Mouse (Mus musculus): ENCODE measurements at regions not wholly inside any gene's neighbourhood (a gene's known extent, or its start where the extent isn't known, plus 50 kb on each side); places are given as distances from the start of the nearest gene placed in this dataset.

DNA sequence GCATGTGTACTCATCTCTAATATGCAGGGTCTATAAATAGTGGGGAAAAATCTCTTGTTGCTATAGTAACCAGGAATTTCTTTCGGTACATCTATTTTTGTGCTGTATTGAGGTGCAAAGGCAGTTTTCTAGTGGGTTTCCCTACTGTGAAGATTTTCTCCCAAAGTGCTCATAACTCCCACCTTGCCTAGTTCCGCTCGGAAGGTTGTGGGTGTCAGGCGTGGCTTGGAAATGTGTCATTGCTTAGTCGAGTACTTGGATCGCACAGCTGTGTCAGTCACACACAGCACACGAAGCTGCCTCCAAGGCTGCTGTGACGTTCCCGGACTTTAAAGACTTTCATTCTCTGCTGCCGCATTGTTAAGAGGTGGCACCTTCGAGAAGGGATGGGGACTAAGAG is 450.4 kb upstream of the BB014433 start:
- Histone ChIP-seq H3K9me3 (ENCODE audit: control insufficient read depth) (no peaks in the 10 kb centered on the region), H3K27me3 (replicated peaks; ENCODE audit: control insufficient read depth, insufficient read depth, low read length) (no peaks in the 10 kb centered on the region), H3K27ac (ENCODE audit: low read depth, low read length) (no peak overlapping the region), H3K9ac (ENCODE audit: low read depth, low read length) (no peak overlapping the region), H3K36me3 (ENCODE audit: control insufficient read depth, insufficient read depth) (no peaks in the 10 kb centered on the region), H3K4me3 (ENCODE audit: low read depth, low read length) (no peak overlapping the region), H3K4me2 (replicated peaks; ENCODE audit: low read depth) (no peak overlapping the region), H3K4me1 (replicated peaks; ENCODE audit: control insufficient read depth, insufficient read depth, low read length) (no peaks in the 10 kb centered on the region)
- 79% methylated on average over 11 of the region's 11 CpGs for WGBS
- ATAC-seq = no peak
- no peak for TF ChIP-seq CTCF (IDR thresholded peaks at IDR 0.05; ENCODE audit: low read depth)

DNA sequence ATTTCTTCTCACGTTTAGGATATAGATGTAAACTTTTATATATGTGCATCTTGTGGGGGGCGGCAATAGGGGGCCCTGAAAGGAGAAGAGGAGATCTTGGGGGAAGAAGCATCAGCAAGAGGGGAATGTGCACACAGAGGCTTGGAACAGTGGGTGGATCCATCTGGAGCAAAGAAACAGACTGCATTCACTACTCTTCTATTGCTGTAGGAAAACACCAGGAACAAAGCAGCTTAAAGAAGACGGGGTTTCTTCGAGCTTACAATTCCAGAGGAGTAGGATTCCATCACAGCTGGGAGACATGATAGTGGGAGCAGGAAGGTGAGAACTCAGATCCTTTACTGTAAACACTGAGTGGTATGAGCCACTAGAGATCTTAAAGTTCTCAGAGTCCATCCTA is 444.9 kb upstream of the BB014433 start:
- Histone ChIP-seq H3K27ac (ENCODE audit: low read depth, low read length) (no peak overlapping the region), H3K9me3 (ENCODE audit: control insufficient read depth) (no peaks in the 10 kb centered on the region), H3K4me2 (replicated peaks; ENCODE audit: low read depth) (no peak overlapping the region), H3K9ac (ENCODE audit: low read depth, low read length) (no peak overlapping the region), H3K36me3 (ENCODE audit: control insufficient read depth, insufficient read depth) (no peaks in the 10 kb centered on the region), H3K4me3 (ENCODE audit: low read depth, low read length) (no peak overlapping the region), H3K4me1 (replicated peaks; ENCODE audit: control insufficient read depth, insufficient read depth, low read length) (no peaks in the 10 kb centered on the region), H3K27me3 (replicated peaks; ENCODE audit: control insufficient read depth, insufficient read depth, low read length) (no peaks in the 10 kb centered on the region)
- WGBS = 79% methylated on average over 4 of the region's 4 CpGs
- no peak for ATAC-seq
- TF ChIP-seq CTCF (IDR thresholded peaks at IDR 0.05; ENCODE audit: low read depth) = no peak

DNA sequence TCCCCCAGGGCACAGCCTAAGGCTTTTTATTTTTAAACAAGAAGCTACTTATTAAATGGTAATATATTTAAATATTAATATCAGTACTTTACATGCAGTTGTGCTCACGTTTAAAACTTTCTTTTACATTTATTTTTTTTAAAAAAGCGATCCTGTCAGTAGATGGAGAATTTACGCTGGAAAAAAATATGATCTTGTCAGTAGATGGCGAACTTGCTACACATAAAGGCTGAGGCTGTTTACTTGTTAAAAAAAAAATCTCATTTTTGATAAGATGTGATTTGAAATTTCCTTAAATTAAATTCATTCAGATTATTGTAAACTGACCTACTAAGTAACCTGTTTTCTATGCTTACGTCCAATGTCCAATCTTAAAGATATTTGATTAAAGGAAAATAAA is 441.7 kb upstream of the BB014433 start:
- no peak overlapping the region for H3K4me3 ChIP-seq (ENCODE audit: low read depth, low read length)
- TF ChIP-seq CTCF (IDR thresholded peaks at IDR 0.05; ENCODE audit: low read depth) = no peak
- H3K4me2 ChIP-seq (replicated peaks; ENCODE audit: low read depth) = no peak overlapping the region
- H3K36me3 ChIP-seq (ENCODE audit: control insufficient read depth, insufficient read depth) = no peaks in the 10 kb centered on the region
- WGBS = 65% methylated on average over 5 of the region's 5 CpGs
- H3K9me3 ChIP-seq (ENCODE audit: control insufficient read depth) = no peaks in the 10 kb centered on the region
- no peak for ATAC-seq
- no peaks in the 10 kb centered on the region for H3K27me3 ChIP-seq (replicated peaks; ENCODE audit: control insufficient read depth, insufficient read depth, low read length)
- H3K4me1 ChIP-seq (replicated peaks; ENCODE audit: control insufficient read depth, insufficient read depth, low read length) = no peaks in the 10 kb centered on the region
- no peak overlapping the region for H3K9ac ChIP-seq (ENCODE audit: low read depth, low read length)
- H3K27ac ChIP-seq (ENCODE audit: low read depth, low read length) = no peak overlapping the region

DNA sequence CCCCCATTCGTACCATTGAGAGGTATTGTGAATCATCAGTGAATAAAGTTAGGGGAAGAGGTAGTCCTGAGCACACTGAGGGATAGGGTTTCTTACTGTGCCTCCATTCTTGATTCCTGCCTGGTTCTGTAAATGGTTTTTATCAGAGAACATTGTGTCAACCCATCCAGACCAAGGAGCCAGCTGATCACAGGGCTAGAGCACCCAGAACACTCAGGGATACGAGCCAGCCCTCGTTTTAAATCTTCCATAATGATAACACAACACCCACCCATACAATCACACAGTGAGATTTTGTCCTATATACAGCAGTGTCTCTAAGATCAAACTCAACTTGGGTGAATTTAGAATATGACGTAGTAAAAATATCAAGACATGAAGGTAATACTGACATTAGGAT is 424.7 kb upstream of the BB014433 start:
- no peak for ATAC-seq
- H3K4me2 ChIP-seq (replicated peaks; ENCODE audit: low read depth) = no peak overlapping the region
- H3K4me1 ChIP-seq (replicated peaks; ENCODE audit: control insufficient read depth, insufficient read depth, low read length) = no peaks in the 10 kb centered on the region
- TF ChIP-seq CTCF (IDR thresholded peaks at IDR 0.05; ENCODE audit: low read depth) = no peak
- no peaks in the 10 kb centered on the region for H3K27me3 ChIP-seq (replicated peaks; ENCODE audit: control insufficient read depth, insufficient read depth, low read length)
- no peaks in the 10 kb centered on the region for H3K9me3 ChIP-seq (ENCODE audit: control insufficient read depth)
- H3K27ac ChIP-seq (ENCODE audit: low read depth, low read length) = no peak overlapping the region
- 78% methylated on average over 4 of the region's 4 CpGs for WGBS
- H3K9ac ChIP-seq (ENCODE audit: low read depth, low read length) = no peak overlapping the region
- H3K4me3 ChIP-seq (ENCODE audit: low read depth, low read length) = no peak overlapping the region
- no peaks in the 10 kb centered on the region for H3K36me3 ChIP-seq (ENCODE audit: control insufficient read depth, insufficient read depth)

DNA sequence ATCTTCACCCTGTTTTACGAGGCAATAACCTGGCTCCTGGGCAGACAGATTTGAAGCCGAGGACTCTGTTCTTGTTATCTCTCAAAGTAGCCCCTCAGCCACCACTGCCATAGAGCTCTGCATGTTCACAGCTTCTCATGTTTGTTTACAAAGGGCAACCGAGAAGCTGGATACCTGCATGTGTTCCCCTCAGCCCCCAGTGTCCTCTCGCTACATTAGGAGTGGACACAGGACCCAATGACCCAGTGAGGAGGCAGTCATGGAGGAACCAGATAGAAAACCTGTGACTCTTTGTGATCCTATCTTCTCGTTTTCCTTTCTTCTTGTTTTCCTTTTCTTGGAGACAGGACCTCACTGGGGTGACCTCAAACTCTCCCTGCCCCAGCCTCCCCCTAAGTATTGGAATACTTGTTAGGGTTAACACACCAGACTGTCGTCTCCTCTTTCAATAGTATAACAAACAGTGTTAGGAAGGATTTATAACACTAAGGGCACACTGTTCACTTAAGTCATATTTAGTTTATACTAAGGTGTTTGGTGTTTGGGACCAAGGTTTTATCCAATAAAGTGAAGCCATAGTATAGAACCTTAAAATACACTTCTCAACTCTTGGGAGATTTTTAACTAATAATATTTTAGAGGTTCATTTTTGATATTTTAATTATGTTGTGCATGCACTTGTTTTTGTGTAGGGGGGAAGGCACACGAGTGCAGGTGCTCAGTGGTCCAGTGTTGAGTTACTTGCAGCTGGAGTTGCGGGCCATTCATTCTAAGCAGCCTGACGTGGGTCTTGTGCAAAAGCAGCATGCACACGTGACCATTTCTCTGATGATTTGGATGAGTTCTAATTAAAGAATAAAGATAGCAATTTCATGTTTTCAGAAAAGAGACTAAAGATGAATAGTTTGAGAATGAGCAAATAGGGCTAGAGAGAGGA is 422.9 kb upstream of the BB014433 start:
- no peaks in the 10 kb centered on the region for H3K27me3 ChIP-seq (replicated peaks; ENCODE audit: control insufficient read depth, insufficient read depth, low read length)
- no peak overlapping the region for H3K27ac ChIP-seq (ENCODE audit: low read depth, low read length)
- WGBS = 56% methylated on average over 10 of the region's 10 CpGs
- H3K9ac ChIP-seq (ENCODE audit: low read depth, low read length) = no peak overlapping the region
- H3K4me1 ChIP-seq (replicated peaks; ENCODE audit: control insufficient read depth, insufficient read depth, low read length) = no peaks in the 10 kb centered on the region
- no peak for ATAC-seq
- TF ChIP-seq CTCF (IDR thresholded peaks at IDR 0.05; ENCODE audit: low read depth) = no peak
- no peak overlapping the region for H3K4me3 ChIP-seq (ENCODE audit: low read depth, low read length)
- no peaks in the 10 kb centered on the region for H3K9me3 ChIP-seq (ENCODE audit: control insufficient read depth)
- no peak overlapping the region for H3K4me2 ChIP-seq (replicated peaks; ENCODE audit: low read depth)
- no peaks in the 10 kb centered on the region for H3K36me3 ChIP-seq (ENCODE audit: control insufficient read depth, insufficient read depth)

DNA sequence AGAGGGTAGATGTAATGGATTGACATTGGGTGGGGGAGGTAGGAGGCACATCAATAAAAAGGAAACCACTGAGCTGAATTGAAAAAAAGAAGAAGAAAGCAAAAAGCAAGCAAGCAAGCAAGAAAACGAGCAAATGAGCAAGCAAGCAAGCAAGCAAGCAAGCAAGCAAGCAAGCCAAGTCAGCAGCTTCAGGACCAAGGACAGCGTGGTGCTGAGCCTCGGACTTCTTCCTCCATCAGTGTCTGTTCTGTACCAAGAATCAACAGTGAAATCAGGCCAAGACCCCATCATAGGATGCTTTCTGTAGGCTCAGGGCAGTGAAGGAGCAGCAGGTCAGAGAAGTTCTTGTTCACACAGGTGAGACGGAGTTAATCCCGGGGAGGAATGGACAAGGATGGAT is 392.7 kb upstream of the BB014433 start:
- no peak for ATAC-seq
- Histone ChIP-seq H3K9ac (ENCODE audit: low read depth, low read length) (no peak overlapping the region), H3K27ac (ENCODE audit: low read depth, low read length) (no peak overlapping the region), H3K4me1 (replicated peaks; ENCODE audit: control insufficient read depth, insufficient read depth, low read length) (no peaks in the 10 kb centered on the region), H3K9me3 (ENCODE audit: control insufficient read depth) (no peaks in the 10 kb centered on the region), H3K36me3 (ENCODE audit: control insufficient read depth, insufficient read depth) (no peaks in the 10 kb centered on the region), H3K4me3 (ENCODE audit: low read depth, low read length) (no peak overlapping the region), H3K4me2 (replicated peaks; ENCODE audit: low read depth) (no peak overlapping the region), H3K27me3 (replicated peaks; ENCODE audit: control insufficient read depth, insufficient read depth, low read length) (no peaks in the 10 kb centered on the region)
- 43% methylated on average over 5 of the region's 5 CpGs for WGBS
- TF ChIP-seq CTCF (IDR thresholded peaks at IDR 0.05; ENCODE audit: low read depth) = no peak
